Mouse (Mus musculus): ENCODE results near the gene Sowaha. TPM values are rescaled to one million over a fixed set of nuclear protein-coding genes. Genes with fewer than 3 reads are reported as not detected.

Sowaha gene
- polyA plus RNA-seq, 1 experiment: not detected

DNA sequence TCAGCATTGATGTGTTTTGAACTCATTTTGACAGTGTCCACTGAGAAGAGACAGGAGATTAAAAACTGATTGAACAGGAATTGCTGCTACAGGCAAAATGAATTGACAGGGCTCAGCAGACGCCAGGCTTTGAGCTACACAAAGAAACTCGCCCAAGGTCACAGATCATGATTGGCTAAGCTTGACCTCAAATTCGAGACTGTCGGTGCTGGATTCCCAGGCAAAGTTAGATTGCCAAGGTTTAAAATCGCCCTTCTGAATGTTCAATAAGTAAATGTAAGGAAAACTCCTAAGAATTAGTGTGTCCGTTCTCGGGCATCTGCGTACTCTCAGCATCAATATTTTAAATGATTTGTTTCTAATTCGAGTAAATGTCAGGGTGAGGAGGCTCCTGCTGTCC, 9.3 kb upstream of the Sowaha start:
- H3K9ac ChIP-seq (ENCODE audit: low read depth, poor library complexity, severe bottlenecking): no peak overlapping the region
- H3K4me1 ChIP-seq (ENCODE audit: control insufficient read depth, insufficient read depth, low read length): no peaks in the 10 kb centered on the region
- no peak for TF ChIP-seq POLR2A (IDR thresholded peaks at IDR 0.05; ENCODE audit: insufficient read depth, low read length)
- TF ChIP-seq EP300 (IDR thresholded peaks at IDR 0.05; ENCODE audit: insufficient read depth, low read depth, low read length): no peak
- no peak for TF ChIP-seq CTCF (IDR thresholded peaks at IDR 0.05; ENCODE audit: low read depth, low read length)

GRCm38 (mm10) chr11:53489007-53489406, 8.9 kb upstream of the Sowaha start:
- Histone ChIP-seq H3K9me3 (replicated peaks; ENCODE audit: control insufficient read depth, insufficient read depth, low read length, poor library complexity, severe bottlenecking) (no peaks in the 10 kb centered on the region), H3K27me3 (ENCODE audit: control insufficient read depth, insufficient read depth, low read length, poor library complexity, severe bottlenecking) (no peaks in the 10 kb centered on the region), H3K27ac (ENCODE audit: insufficient read depth, low read length) (no peak overlapping the region), H3K4me3 (ENCODE audit: low read depth, low read length) (no peak overlapping the region), H3K36me3 (ENCODE audit: control insufficient read depth, insufficient read depth, low read length, poor library complexity, severe bottlenecking) (no peaks in the 10 kb centered on the region), H3K4me1 (ENCODE audit: control insufficient read depth, insufficient read depth, low read length) (no peaks in the 10 kb centered on the region), H3K9ac (ENCODE audit: low read depth, poor library complexity, severe bottlenecking) (no peak overlapping the region)
- TF ChIP-seq CTCF (IDR thresholded peaks at IDR 0.05; ENCODE audit: low read depth, low read length): peak; percentile 31
- no peak for TF ChIP-seq EP300 (IDR thresholded peaks at IDR 0.05; ENCODE audit: insufficient read depth, low read depth, low read length)

More for the DNA sequence above, 9.3 kb upstream of the Sowaha start:
- Histone ChIP-seq H3K9me3 (replicated peaks; ENCODE audit: control insufficient read depth, insufficient read depth, low read length, poor library complexity, severe bottlenecking) (no peaks in the 10 kb centered on the region), H3K27me3 (ENCODE audit: control insufficient read depth, insufficient read depth, low read length, poor library complexity, severe bottlenecking) (no peaks in the 10 kb centered on the region), H3K4me3 (ENCODE audit: low read depth, low read length) (no peak overlapping the region), H3K36me3 (ENCODE audit: control insufficient read depth, insufficient read depth, low read length, poor library complexity, severe bottlenecking) (no peaks in the 10 kb centered on the region), H3K27ac (ENCODE audit: insufficient read depth, low read length) (no peak overlapping the region)

DNA sequence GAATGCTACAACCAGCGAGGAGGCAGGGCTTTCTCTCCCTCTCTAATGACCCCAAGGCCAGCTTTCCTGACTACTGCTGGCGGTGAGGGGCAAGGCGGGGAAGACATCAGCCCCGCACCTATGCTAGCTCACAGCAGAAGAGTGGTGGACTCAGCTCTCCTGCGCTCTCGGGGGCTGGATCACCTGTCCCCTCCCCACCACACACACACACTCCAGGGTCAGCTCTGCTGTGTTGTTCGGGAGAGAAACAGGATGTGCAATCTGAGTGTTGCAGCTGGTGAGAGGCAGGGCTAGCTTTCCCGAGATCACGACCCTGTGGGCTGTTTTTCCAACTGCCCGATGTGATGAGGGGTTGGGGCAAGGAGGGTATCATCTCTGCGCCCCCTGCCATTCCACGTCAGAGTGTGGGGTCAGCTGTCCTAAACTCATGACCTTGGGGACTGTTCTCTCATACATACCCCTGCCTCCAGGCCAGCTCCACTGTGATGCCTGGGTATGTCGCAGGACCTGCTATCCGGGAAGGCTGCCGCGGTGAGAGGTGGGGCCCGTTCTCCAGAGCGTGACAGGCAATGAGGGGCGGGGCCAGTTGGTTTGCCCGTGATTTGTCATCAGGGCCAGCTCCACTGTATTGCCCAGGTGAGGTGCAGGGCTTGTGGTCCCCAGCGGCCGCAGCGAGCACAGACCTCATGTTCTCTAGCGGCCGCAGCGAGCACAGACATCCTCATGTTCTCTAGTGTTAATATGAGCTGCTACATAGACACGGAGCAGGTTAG, 6.9 kb upstream of the Sowaha start:
- no peak overlapping the region for H3K27ac ChIP-seq (ENCODE audit: insufficient read depth, low read length)
- no peaks in the 10 kb centered on the region for H3K27me3 ChIP-seq (ENCODE audit: control insufficient read depth, insufficient read depth, low read length, poor library complexity, severe bottlenecking)
- no peak overlapping the region for H3K9ac ChIP-seq (ENCODE audit: low read depth, poor library complexity, severe bottlenecking)

GRCm38 (mm10) chr11:53486351-53486750, 6.3 kb upstream of the Sowaha start:
- no peaks in the 10 kb centered on the region for H3K4me1 ChIP-seq (ENCODE audit: control insufficient read depth, insufficient read depth, low read length)
- H3K9me3 ChIP-seq (replicated peaks; ENCODE audit: control insufficient read depth, insufficient read depth, low read length, poor library complexity, severe bottlenecking): no peaks in the 10 kb centered on the region
- no peak overlapping the region for H3K27ac ChIP-seq (ENCODE audit: insufficient read depth, low read length)
- H3K27me3 ChIP-seq (ENCODE audit: control insufficient read depth, insufficient read depth, low read length, poor library complexity, severe bottlenecking): no peaks in the 10 kb centered on the region
- H3K4me3 ChIP-seq (ENCODE audit: low read depth, low read length): peak overlapping the region; percentile 30; the same call in 1 of the 2 replicates
- H3K9ac ChIP-seq (ENCODE audit: low read depth, poor library complexity, severe bottlenecking): no peak overlapping the region
- TF ChIP-seq CTCF (IDR thresholded peaks at IDR 0.05; ENCODE audit: low read depth, low read length) (no peak), POLR2A (IDR thresholded peaks at IDR 0.05; ENCODE audit: insufficient read depth, low read length) (no peak), EP300 (IDR thresholded peaks at IDR 0.05; ENCODE audit: insufficient read depth, low read depth, low read length) (no peak)
- H3K36me3 ChIP-seq (ENCODE audit: control insufficient read depth, insufficient read depth, low read length, poor library complexity, severe bottlenecking): no peaks in the 10 kb centered on the region

More for the DNA sequence above, 6.9 kb upstream of the Sowaha start:
- H3K4me1 ChIP-seq (ENCODE audit: control insufficient read depth, insufficient read depth, low read length): no peaks in the 10 kb centered on the region
- no peaks in the 10 kb centered on the region for H3K36me3 ChIP-seq (ENCODE audit: control insufficient read depth, insufficient read depth, low read length, poor library complexity, severe bottlenecking)
- H3K4me3 ChIP-seq (ENCODE audit: low read depth, low read length): peak overlapping the region; percentile 30
- no peaks in the 10 kb centered on the region for H3K9me3 ChIP-seq (replicated peaks; ENCODE audit: control insufficient read depth, insufficient read depth, low read length, poor library complexity, severe bottlenecking)
- no peak for TF ChIP-seq POLR2A (IDR thresholded peaks at IDR 0.05; ENCODE audit: insufficient read depth, low read length)
- TF ChIP-seq EP300 (IDR thresholded peaks at IDR 0.05; ENCODE audit: insufficient read depth, low read depth, low read length): no peak
- no peak for TF ChIP-seq CTCF (IDR thresholded peaks at IDR 0.05; ENCODE audit: low read depth, low read length)

- H3K27ac ChIP-seq (ENCODE audit: insufficient read depth, low read length): no peak overlapping the region
- H3K4me3 ChIP-seq (ENCODE audit: low read depth, low read length): no peak overlapping the region
- no peak overlapping the region for H3K9ac ChIP-seq (ENCODE audit: low read depth, poor library complexity, severe bottlenecking)
- no peaks in the 10 kb centered on the region for H3K27me3 ChIP-seq (ENCODE audit: control insufficient read depth, insufficient read depth, low read length, poor library complexity, severe bottlenecking)
- H3K36me3 ChIP-seq (ENCODE audit: control insufficient read depth, insufficient read depth, low read length, poor library complexity, severe bottlenecking): no peaks in the 10 kb centered on the region
- H3K4me1 ChIP-seq (ENCODE audit: control insufficient read depth, insufficient read depth, low read length): no peaks in the 10 kb centered on the region
- peak; percentile 68 for TF ChIP-seq CTCF (IDR thresholded peaks at IDR 0.05; ENCODE audit: low read depth, low read length)
- TF ChIP-seq POLR2A (IDR thresholded peaks at IDR 0.05; ENCODE audit: insufficient read depth, low read length): no peak
- 0 out of 2 replicates have a peak, but pooled peaks have one; percentile 10 for TF ChIP-seq EP300 (IDR thresholded peaks at IDR 0.05; ENCODE audit: insufficient read depth, low read depth, low read length)
- no peaks in the 10 kb centered on the region for H3K9me3 ChIP-seq (replicated peaks; ENCODE audit: control insufficient read depth, insufficient read depth, low read length, poor library complexity, severe bottlenecking)
Observed at GRCm38 (mm10) chr11:53485719-53486118, 5.6 kb upstream of the Sowaha start.

- Histone ChIP-seq H3K36me3 (ENCODE audit: control insufficient read depth, insufficient read depth, low read length, poor library complexity, severe bottlenecking) (no peaks in the 10 kb centered on the region), H3K27ac (ENCODE audit: insufficient read depth, low read length) (no peak overlapping the region), H3K9me3 (replicated peaks; ENCODE audit: control insufficient read depth, insufficient read depth, low read length, poor library complexity, severe bottlenecking) (no peaks in the 10 kb centered on the region), H3K27me3 (ENCODE audit: control insufficient read depth, insufficient read depth, low read length, poor library complexity, severe bottlenecking) (no peaks in the 10 kb centered on the region; the same call in 1 of the 2 replicates), H3K4me3 (ENCODE audit: low read depth, low read length) (no peak overlapping the region), H3K9ac (ENCODE audit: low read depth, poor library complexity, severe bottlenecking) (no peak overlapping the region), H3K4me1 (ENCODE audit: control insufficient read depth, insufficient read depth, low read length) (no peaks in the 10 kb centered on the region)
- TF ChIP-seq CTCF (IDR thresholded peaks at IDR 0.05; ENCODE audit: low read depth, low read length) (no peak), EP300 (IDR thresholded peaks at IDR 0.05; ENCODE audit: insufficient read depth, low read depth, low read length) (no peak), POLR2A (IDR thresholded peaks at IDR 0.05; ENCODE audit: insufficient read depth, low read length) (no peak)
Observed at GRCm38 (mm10) chr11:53483159-53483891, 3.3 kb upstream of the Sowaha start.
